Mouse (Mus musculus) stomach, postnatal 0 days (tissue): ENCODE measurements around the gene Slf2.

Source experiments
- CTCF ChIP-seq: IDR thresholded peaks from 2 replicates; pipeline ENCODE4 v1.5.1; 2016; ENCODE audit warnings: antibody characterized with exemption, low read depth, mild to moderate bottlenecking, moderate library complexity
- EP300 ChIP-seq: optimal IDR thresholded peaks from 2 replicates; pipeline ENCODE3; 2016; ENCODE audit warnings: antibody characterized with exemption

- no peak for TF ChIP-seq CTCF
- no peak for TF ChIP-seq EP300
Measured at GRCm38 (mm10) chr19:44930122-44930521, 829 bp upstream of the Slf2 start.
